Mouse (Mus musculus) midbrain, embryonic 16.5 days (tissue): Measurements from ENCODE around the gene 1700024G13Rik. TPM values are rescaled to one million over a fixed set of nuclear protein-coding genes. Genes with fewer than 3 reads are reported as not detected.

Experiments used
- ATAC-seq: fragments of 200-750 bp; cut with Nextera tagmentation; 2 replicates; pipeline ENCODE4 v1.8.0; 2017; ENCODE audit warnings: moderate TSS enrichment
- H3K27ac ChIP-seq: fragments of 300-500 bp; sonication (generic); 2 replicates; pipeline ENCODE4 v1.5.1; 2014; ENCODE audit warnings: mild to moderate bottlenecking, low read length, mixed read lengths
- H3K27me3 ChIP-seq: fragments of 300-500 bp; sonication (generic); 2 replicates; pipeline ENCODE4 v1.6.1; 2014; ENCODE audit warnings: low read depth, low read length, mixed read lengths; ENCODE audit not compliant: control insufficient read depth, insufficient read depth
- H3K36me3 ChIP-seq: fragments of 300-500 bp; sonication (generic); 2 replicates; pipeline ENCODE4 v1.6.1; 2014; ENCODE audit warnings: mild to moderate bottlenecking, low read length, moderate library complexity, mixed read lengths; ENCODE audit not compliant: control insufficient read depth, insufficient read depth
- H3K4me1 ChIP-seq: fragments of 300-500 bp; sonication (generic); 2 replicates; pipeline ENCODE4 v1.6.1; 2014; ENCODE audit warnings: mild to moderate bottlenecking, low read length, mixed read lengths; ENCODE audit not compliant: control insufficient read depth, insufficient read depth
- H3K4me2 ChIP-seq: fragments of 300-500 bp; sonication (generic); 2 replicates; pipeline ENCODE4 v1.6.1; 2014; ENCODE audit warnings: mild to moderate bottlenecking, low read length, mixed read lengths
- H3K4me3 ChIP-seq: fragments of 300-500 bp; sonication (generic); 2 replicates; pipeline ENCODE4 v1.5.1; 2014; ENCODE audit warnings: low read depth, mild to moderate bottlenecking, low read length, moderate library complexity, mixed read lengths
- H3K9ac ChIP-seq: fragments of 300-500 bp; sonication (generic); 2 replicates; pipeline ENCODE4 v1.6.1; 2014; ENCODE audit warnings: low read depth, low read length, mixed read lengths
- H3K9me3 ChIP-seq: fragments of 300-500 bp; sonication (generic); replicated peaks from 2 replicates; pipeline ENCODE4 v1.6.1; 2014; ENCODE audit warnings: mild to moderate bottlenecking, low read length, mixed read lengths; ENCODE audit not compliant: control insufficient read depth, poor library complexity, severe bottlenecking
- WGBS: fragments of 180-500 bp; shearing (Covaris S2); extraction: QIAGEN DNeasy Blood & Tissue Kit; methylation state at CpG from one replicate; pipeline ENCODE4 v1.1.7; 2014; 5-methylcytosine and 5-hydroxymethylcytosine counted together
- polyA plus RNA-seq: library from polyadenylated mRNA; unstranded; fragments of >200 nt; fragmentation: Nextera tagmentation; extraction: Ambion mirVana; gene quantifications from 2 replicates; pipeline ENCODE4 v1.2.1, GENCODE M21; 2015

1700024G13Rik gene
- polyA plus RNA-seq, 1 experiment from 2014 or later: 0.51 TPM

- 92% methylated on average over 7 of the region's 7 CpGs for WGBS
- H3K36me3 ChIP-seq: peaks cover 29% of the 10 kb centered on the region
Observed at GRCm38 (mm10) chr14:32344176-32344575, 44.0 kb downstream of the 1700024G13Rik start.

GRCm38 (mm10) chr14:32341823-32342222 lies 46.4 kb downstream of the 1700024G13Rik start:
- Histone ChIP-seq H3K4me1 (no peaks in the 10 kb centered on the region), H3K27me3 (no peaks in the 10 kb centered on the region), H3K36me3 (peaks cover 25% of the 10 kb centered on the region), H3K9ac (no peak overlapping the region), H3K4me2 (no peak overlapping the region), H3K4me3 (no peak overlapping the region), H3K27ac (no peak overlapping the region), H3K9me3 (no peaks in the 10 kb centered on the region)
- 90% methylated on average over 7 of the region's 7 CpGs for WGBS
- no peak for ATAC-seq

More at GRCm38 (mm10) chr14:32344176-32344575, 44.0 kb downstream of the 1700024G13Rik start:
- H3K27me3 ChIP-seq: no peaks in the 10 kb centered on the region
- H3K27ac ChIP-seq: no peak overlapping the region
- no peak overlapping the region for H3K9ac ChIP-seq
- ATAC-seq: no peak
- H3K4me2 ChIP-seq: no peak overlapping the region
- no peaks in the 10 kb centered on the region for H3K9me3 ChIP-seq
- no peak overlapping the region for H3K4me3 ChIP-seq
- H3K4me1 ChIP-seq: no peaks in the 10 kb centered on the region

- 82% methylated on average over 11 of the region's 11 CpGs for WGBS
- peaks cover 3% of the 10 kb centered on the region; the same call in 1 of the 2 replicates for H3K4me1 ChIP-seq
- no peak for ATAC-seq
- H3K4me3 ChIP-seq: no peak overlapping the region
- no peak overlapping the region for H3K27ac ChIP-seq
- H3K4me2 ChIP-seq: no peak overlapping the region
- H3K9ac ChIP-seq: no peak overlapping the region
- peaks cover 20% of the 10 kb centered on the region for H3K36me3 ChIP-seq
- no peaks in the 10 kb centered on the region for H3K9me3 ChIP-seq
- no peaks in the 10 kb centered on the region for H3K27me3 ChIP-seq
Observed at GRCm38 (mm10) chr14:32336547-32336946, 51.6 kb downstream of the 1700024G13Rik start.

GRCm38 (mm10) chr14:32336021-32336420 lies 52.2 kb downstream of the 1700024G13Rik start:
- Histone ChIP-seq H3K4me3 (no peak overlapping the region), H3K9ac (no peak overlapping the region), H3K9me3 (no peaks in the 10 kb centered on the region), H3K27me3 (no peaks in the 10 kb centered on the region), H3K27ac (no peak overlapping the region), H3K36me3 (peaks cover 20% of the 10 kb centered on the region), H3K4me1 (peaks cover 3% of the 10 kb centered on the region; the same call in 1 of the 2 replicates), H3K4me2 (no peak overlapping the region)
- ATAC-seq: no peak
- 76% methylated on average over 6 of the region's 6 CpGs for WGBS

- no peaks in the 10 kb centered on the region for H3K27me3 ChIP-seq
- ATAC-seq: no peak
- H3K4me1 ChIP-seq: peaks cover 3% of the 10 kb centered on the region; the same call in 1 of the 2 replicates
- no peak overlapping the region for H3K27ac ChIP-seq
- no peak overlapping the region for H3K4me3 ChIP-seq
- H3K4me2 ChIP-seq: no peak overlapping the region
- 74% methylated on average over 20 of the region's 20 CpGs for WGBS
- H3K9me3 ChIP-seq: no peaks in the 10 kb centered on the region
- H3K9ac ChIP-seq: no peak overlapping the region
- peaks cover 12% of the 10 kb centered on the region for H3K36me3 ChIP-seq
Observed at GRCm38 (mm10) chr14:32332515-32333445, 55.4 kb downstream of the 1700024G13Rik start.

- no peaks in the 10 kb centered on the region for H3K27me3 ChIP-seq
- no peak overlapping the region for H3K4me2 ChIP-seq
- no peaks in the 10 kb centered on the region for H3K9me3 ChIP-seq
- no peak overlapping the region for H3K27ac ChIP-seq
- 63% methylated on average over 9 of the region's 9 CpGs for WGBS
- H3K36me3 ChIP-seq: no peaks in the 10 kb centered on the region
- no peak for ATAC-seq
- H3K4me3 ChIP-seq: no peak overlapping the region
- no peak overlapping the region for H3K9ac ChIP-seq
- H3K4me1 ChIP-seq: peaks cover 4% of the 10 kb centered on the region; the same call in 1 of the 2 replicates
Observed at GRCm38 (mm10) chr14:32327366-32327765, 60.8 kb downstream of the 1700024G13Rik start.

Other genes with a start within 250 kb of the 1700024G13Rik start
- gene Msmb, start 246.4 kb downstream of the 1700024G13Rik start, polyA plus RNA-seq: not detected in 2 replicates
- 107 and 110 TPM in 2 replicates for gene Ncoa4, start 228.5 kb downstream of the 1700024G13Rik start, polyA plus RNA-seq
- gene Timm23, start 186.5 kb downstream of the 1700024G13Rik start, polyA plus RNA-seq: 205 and 214 TPM in 2 replicates
- 31.1 and 34.5 TPM in 2 replicates for gene Parg, start 186.4 kb downstream of the 1700024G13Rik start, polyA plus RNA-seq
- 31.3 and 32.7 TPM in 2 replicates for gene Ogdhl, start 66.4 kb downstream of the 1700024G13Rik start, polyA plus RNA-seq
- 2.7 and 3.6 TPM in 2 replicates for gene Slc18a3, start 76.5 kb upstream of the 1700024G13Rik start, polyA plus RNA-seq
- gene Chat, start 77.6 kb upstream of the 1700024G13Rik start, polyA plus RNA-seq: 0.75 and 0.90 TPM in 2 replicates
- gene Ercc6, start 125.1 kb upstream of the 1700024G13Rik start, polyA plus RNA-seq: 26.6 and 30.3 TPM in 2 replicates
- 1.4 and 2.0 TPM in 2 replicates for gene Prrxl1, start 211.0 kb upstream of the 1700024G13Rik start, polyA plus RNA-seq